Mouse (Mus musculus): ENCODE measurements around the gene H2al1d. TPM values are rescaled to one million over a fixed set of nuclear protein-coding genes. Genes with fewer than 3 reads are reported as not detected.
"Not testable (repeated sequence)": the region's sequence is repeated elsewhere in the genome, so short reads cannot be mapped to it uniquely, and the experiment has no call there.

Gene H2al1d
- polyA plus RNA-seq, 1 experiment, result not detected

GRCm38 (mm10) chrX:11321192-11321591, 12.6 kb downstream of the H2al1d start, which contains the start of gene H2al1h:
TSS of gene H2al1h (plus strand) at chrX:11321492.
- H3K79me2 ChIP-seq (ENCODE audit: control insufficient read depth, insufficient read depth); H3ac ChIP-seq (ENCODE audit: control insufficient read depth, insufficient read length, low read depth); H3K36me3 ChIP-seq (ENCODE audit: control insufficient read depth, insufficient read depth); H3K4me3 ChIP-seq (ENCODE audit: insufficient read depth, poor library complexity, severe bottlenecking); H3K27me3 ChIP-seq (ENCODE audit: control insufficient read depth, insufficient read depth, insufficient read length); H3K79me3 ChIP-seq (ENCODE audit: low read depth): not testable (repeated sequence)

DNA sequence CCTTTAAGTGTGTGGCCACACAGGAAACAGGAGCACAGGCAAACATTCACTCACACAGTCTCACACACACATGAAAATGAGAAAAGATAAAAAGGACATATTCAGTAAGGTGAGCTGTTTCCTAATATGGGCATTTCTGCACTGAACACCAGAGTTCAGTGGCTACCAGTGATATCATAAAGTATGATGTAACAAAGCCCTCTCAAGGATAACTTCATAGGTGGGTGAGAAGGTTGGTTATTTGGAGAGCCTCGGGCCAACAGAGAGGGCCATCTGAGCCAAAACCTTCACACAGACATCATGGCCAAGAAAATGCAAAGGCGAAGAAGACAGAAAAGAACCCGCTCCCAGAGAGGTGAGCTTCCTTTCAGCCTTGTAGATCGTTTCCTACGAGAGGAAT, 15.7 kb downstream of the H2al1d start, which contains the start of gene H2al1i:
Gene H2al1i (plus strand): TSS at position 301 of the 400 bp plus-strand sequence.
- H3K79me2 ChIP-seq (ENCODE audit: control insufficient read depth, insufficient read depth); H3K27me3 ChIP-seq (ENCODE audit: control insufficient read depth, insufficient read depth, insufficient read length); H3K4me3 ChIP-seq (ENCODE audit: insufficient read depth, poor library complexity, severe bottlenecking); H3ac ChIP-seq (ENCODE audit: control insufficient read depth, insufficient read length, low read depth); H3K79me3 ChIP-seq (ENCODE audit: low read depth); H3K36me3 ChIP-seq (ENCODE audit: control insufficient read depth, insufficient read depth): not testable (repeated sequence)

DNA sequence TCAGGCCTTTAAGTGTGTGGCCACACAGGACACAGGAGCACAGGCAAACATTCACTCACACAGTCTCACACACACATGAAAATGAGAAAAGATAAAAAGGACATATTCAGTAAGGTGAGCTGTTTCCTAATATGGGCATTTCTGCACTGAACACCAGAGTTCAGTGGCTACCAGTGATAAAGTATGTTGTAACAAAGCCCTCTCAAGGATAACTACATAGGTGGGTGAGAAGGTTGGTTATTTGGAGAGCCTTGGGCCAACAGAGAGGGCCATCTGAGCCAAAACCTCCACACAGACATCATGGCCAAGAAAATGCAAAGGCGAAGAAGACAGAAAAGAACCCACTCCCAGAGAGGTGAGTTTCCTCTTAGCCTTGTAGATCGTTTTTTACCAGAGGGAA, 18.9 kb downstream of the H2al1d start, which contains the start of gene H2al1j:
Gene H2al1j (plus strand): TSS at position 301 of the 400 bp plus-strand sequence.
- H3K27me3 ChIP-seq (ENCODE audit: control insufficient read depth, insufficient read depth, insufficient read length); H3K36me3 ChIP-seq (ENCODE audit: control insufficient read depth, insufficient read depth); H3K79me2 ChIP-seq (ENCODE audit: control insufficient read depth, insufficient read depth); H3K79me3 ChIP-seq (ENCODE audit: low read depth); H3ac ChIP-seq (ENCODE audit: control insufficient read depth, insufficient read length, low read depth); H3K4me3 ChIP-seq (ENCODE audit: insufficient read depth, poor library complexity, severe bottlenecking): not testable (repeated sequence)

- H3K4me3 ChIP-seq (ENCODE audit: insufficient read depth, poor library complexity, severe bottlenecking), result no peak overlapping the region
- H3K79me3 ChIP-seq (ENCODE audit: low read depth), result no peaks in the 10 kb centered on the region
- H3ac ChIP-seq (ENCODE audit: control insufficient read depth, insufficient read length, low read depth), result no peak overlapping the region
- H3K36me3 ChIP-seq (ENCODE audit: control insufficient read depth, insufficient read depth), result no peaks in the 10 kb centered on the region
- TF ChIP-seq MAX (IDR thresholded peaks at IDR 0.05) (no peak), FOSL1 (IDR thresholded peaks at IDR 0.05; ENCODE audit: insufficient read depth, low read length, poor library complexity, severe bottlenecking) (no peak), MYOD1 (IDR thresholded peaks at IDR 0.05; ENCODE audit: control insufficient read depth, insufficient read length, low read depth) (no peak), MYOG (IDR thresholded peaks at IDR 0.05; ENCODE audit: control insufficient read depth, extremely low read depth, insufficient read length) (no peak)
- no peaks in the 10 kb centered on the region for H3K27me3 ChIP-seq (ENCODE audit: control insufficient read depth, insufficient read depth, insufficient read length)
- H3K79me2 ChIP-seq (ENCODE audit: control insufficient read depth, insufficient read depth), result no peaks in the 10 kb centered on the region
Measured at GRCm38 (mm10) chrX:11345762-11346161, 37.1 kb downstream of the H2al1d start.

GRCm38 (mm10) chrX:11346756-11347155, 38.1 kb downstream of the H2al1d start:
- no peaks in the 10 kb centered on the region for H3K79me3 ChIP-seq (ENCODE audit: low read depth)
- no peak overlapping the region for H3K4me3 ChIP-seq (ENCODE audit: insufficient read depth, poor library complexity, severe bottlenecking)
- no peaks in the 10 kb centered on the region for H3K79me2 ChIP-seq (ENCODE audit: control insufficient read depth, insufficient read depth)
- H3ac ChIP-seq (ENCODE audit: control insufficient read depth, insufficient read length, low read depth), result no peak overlapping the region
- H3K27me3 ChIP-seq (ENCODE audit: control insufficient read depth, insufficient read depth, insufficient read length), result no peaks in the 10 kb centered on the region
- TF ChIP-seq MYOG (IDR thresholded peaks at IDR 0.05; ENCODE audit: control insufficient read depth, extremely low read depth, insufficient read length) (no peak), FOSL1 (IDR thresholded peaks at IDR 0.05; ENCODE audit: insufficient read depth, low read length, poor library complexity, severe bottlenecking) (no peak), CTCF (IDR thresholded peaks at IDR 0.05; ENCODE audit: control insufficient read depth, insufficient read depth, insufficient read length) (no peak), USF1 (IDR thresholded peaks at IDR 0.05; ENCODE audit: low read depth) (no peak), MAX (IDR thresholded peaks at IDR 0.05) (no peak), CEBPB (IDR thresholded peaks at IDR 0.05; ENCODE audit: low read depth) (no peak), MYOD1 (IDR thresholded peaks at IDR 0.05; ENCODE audit: control insufficient read depth, insufficient read length, low read depth) (no peak)
- no peaks in the 10 kb centered on the region for H3K36me3 ChIP-seq (ENCODE audit: control insufficient read depth, insufficient read depth)

Other genes with a start within 250 kb of the H2al1d start
- not detected for gene H2al1a, start 9.6 kb upstream of the H2al1d start, polyA plus RNA-seq (2012; fragmentation: generic; extraction: Trizol)
- gene H2al1b, start 6.4 kb upstream of the H2al1d start, polyA plus RNA-seq (2012; fragmentation: generic; extraction: Trizol), result not detected
- not detected for gene H2al1c, start 3.2 kb upstream of the H2al1d start, polyA plus RNA-seq (2012; fragmentation: generic; extraction: Trizol)
- gene H2al1e, start 3.1 kb downstream of the H2al1d start, polyA plus RNA-seq (2012; fragmentation: generic; extraction: Trizol), result not detected
- not detected for gene H2al1f, start 6.3 kb downstream of the H2al1d start, polyA plus RNA-seq (2012; fragmentation: generic; extraction: Trizol)
- gene H2al1g, start 9.4 kb downstream of the H2al1d start, polyA plus RNA-seq (2012; fragmentation: generic; extraction: Trizol), result not detected
- not detected for gene H2al1h, start 12.7 kb downstream of the H2al1d start, polyA plus RNA-seq (2012; fragmentation: generic; extraction: Trizol)
- not detected for gene H2al1i, start 15.8 kb downstream of the H2al1d start, polyA plus RNA-seq (2012; fragmentation: generic; extraction: Trizol)
- gene H2al1j, start 19.0 kb downstream of the H2al1d start, polyA plus RNA-seq (2012; fragmentation: generic; extraction: Trizol), result not detected

Data from C2C12 (cell line).